Mouse (Mus musculus): ENCODE results near the gene Bax. TPM values are rescaled to one million over a fixed set of nuclear protein-coding genes. Genes with fewer than 3 reads are reported as not detected.

The Bax gene
- polyA plus RNA-seq, 1 experiment from 2014 or later: 185 TPM

DNA sequence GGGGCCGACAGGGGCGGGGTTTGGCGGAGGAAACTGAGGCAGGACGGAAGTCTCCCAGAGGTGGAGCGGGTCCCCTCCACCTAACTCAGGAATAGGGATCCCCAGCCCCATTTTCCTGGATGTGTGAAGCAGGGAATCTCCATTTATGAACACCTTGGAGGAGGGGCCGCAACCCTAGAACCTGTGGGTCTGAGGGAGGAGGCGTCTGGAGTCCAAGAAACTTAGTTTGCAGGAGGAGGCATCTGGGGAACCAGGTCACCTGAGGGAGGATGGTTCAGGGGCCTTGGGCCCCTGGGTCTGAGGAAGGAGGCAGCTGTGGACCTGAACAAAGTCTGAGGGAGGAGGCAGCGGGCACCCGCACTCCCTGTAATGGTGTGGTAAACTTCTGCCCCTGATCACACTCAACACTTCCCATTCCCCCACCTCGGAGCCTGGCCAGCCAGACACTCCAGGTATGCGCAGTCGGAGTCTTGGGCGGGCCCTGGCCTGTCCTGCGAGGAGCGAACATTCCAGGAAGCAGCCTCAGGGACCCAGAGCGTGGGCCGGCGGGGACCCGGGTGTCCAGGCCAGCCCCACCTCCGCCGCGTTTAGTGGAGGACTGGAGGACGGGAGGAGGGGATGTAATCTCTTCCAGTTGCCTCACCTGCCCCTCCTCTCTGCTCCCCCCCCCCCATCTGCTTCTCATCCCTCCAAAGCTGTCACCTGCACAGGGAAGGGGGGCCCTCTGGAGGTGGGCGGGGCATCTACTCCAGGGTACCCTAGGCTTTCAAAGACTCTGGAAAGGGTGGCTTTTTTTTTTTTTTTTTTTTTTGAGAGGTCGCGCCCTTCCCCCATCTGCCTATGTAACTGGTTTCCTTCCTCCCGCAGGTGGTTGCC lies 52.6 kb downstream of the Bax start:
- Histone ChIP-seq H3K27ac (ENCODE audit: low read length) (0 out of 2 replicates have a peak overlapping the region, but pooled peaks have one; percentile 48), H3K27me3 (replicated peaks; ENCODE audit: control insufficient read depth, insufficient read depth, low read length) (peaks cover 73% of the 10 kb centered on the region)
- WGBS: 2% methylated on average over 27 of the region's 27 CpGs

DNA sequence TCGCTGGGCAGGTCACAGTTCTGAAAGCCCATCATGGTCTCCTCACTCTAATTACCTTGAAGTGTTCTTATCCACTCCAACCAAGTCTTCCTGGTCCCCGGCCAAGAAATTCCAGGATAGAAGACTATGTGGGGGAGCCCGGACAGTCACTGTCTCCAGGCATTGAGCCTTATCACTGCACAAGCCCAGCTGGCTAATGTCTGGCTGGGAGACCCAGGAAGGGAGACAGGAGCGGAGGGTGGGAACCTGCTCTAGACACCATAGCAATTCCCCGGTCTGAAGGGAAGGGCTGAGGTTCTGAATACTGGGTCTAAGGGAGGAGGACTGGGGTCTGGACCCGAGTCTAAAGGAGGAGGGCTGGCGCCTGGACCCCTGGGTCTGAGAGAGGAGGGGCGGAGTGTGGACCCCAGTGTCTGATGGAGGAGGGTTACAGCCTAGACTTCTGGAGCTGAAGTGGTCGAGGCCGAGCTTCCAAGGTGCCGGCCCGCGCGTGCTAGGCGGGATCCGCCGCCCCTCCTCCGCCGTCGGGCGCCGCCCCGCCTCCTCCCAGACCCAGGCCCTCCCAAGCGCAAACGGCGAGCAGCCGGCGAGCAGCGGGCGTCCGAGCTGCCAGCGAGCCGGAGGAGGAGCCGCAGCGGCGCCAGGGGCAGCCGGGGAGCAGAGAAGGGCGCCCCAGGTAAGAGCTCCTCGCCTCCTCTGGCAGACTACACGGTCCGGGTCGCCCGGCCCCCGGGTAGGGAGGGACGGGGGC lies 53.4 kb downstream of the Bax start, which contains the start of gene Ntf5:
Gene Ntf5, plus strand, starts transcription at position 583 of the 751 bp plus-strand sequence.
- Histone ChIP-seq H3K4me1 (ENCODE audit: control insufficient read depth, insufficient read depth, low read length) (peaks cover 26% of the 10 kb centered on the region), H3K27ac (ENCODE audit: low read length) (0 out of 2 replicates have a peak within 1 kb of the TSS, but pooled peaks have one; percentile 48), H3K9ac (ENCODE audit: low read depth, low read length) (peak within 1 kb of the TSS; percentile 75), H3K36me3 (ENCODE audit: control insufficient read depth, insufficient read depth, low read length) (no peaks in the 10 kb centered on the region), H3K4me3 (ENCODE audit: low read length) (peak within 1 kb of the TSS; percentile 65), H3K9me3 (ENCODE audit: control insufficient read depth, low read length) (no peaks in the 10 kb centered on the region), H3K4me2 (ENCODE audit: low read depth, low read length) (peak within 1 kb of the TSS; percentile 95), H3K27me3 (replicated peaks; ENCODE audit: control insufficient read depth, insufficient read depth, low read length) (peaks cover 79% of the 10 kb centered on the region)
- WGBS: 3% methylated on average over 41 of the region's 45 CpGs
- peak; percentile 56 for ATAC-seq

More for the DNA sequence above, 52.6 kb downstream of the Bax start:
- peak; percentile 47 for ATAC-seq
- Histone ChIP-seq H3K36me3 (ENCODE audit: control insufficient read depth, insufficient read depth, low read length) (no peaks in the 10 kb centered on the region), H3K4me2 (ENCODE audit: low read depth, low read length) (peak overlapping the region; percentile 95), H3K9ac (ENCODE audit: low read depth, low read length) (peak overlapping the region; percentile 75), H3K4me1 (ENCODE audit: control insufficient read depth, insufficient read depth, low read length) (peaks cover 26% of the 10 kb centered on the region), H3K9me3 (ENCODE audit: control insufficient read depth, low read length) (no peaks in the 10 kb centered on the region), H3K4me3 (ENCODE audit: low read length) (peak overlapping the region; percentile 65)

- no peak overlapping the region for H3K9ac ChIP-seq (ENCODE audit: low read depth, low read length)
- no peak overlapping the region for H3K4me3 ChIP-seq (ENCODE audit: low read length)
- H3K9me3 ChIP-seq (ENCODE audit: control insufficient read depth, low read length): no peaks in the 10 kb centered on the region
- WGBS: 82% methylated on average over 2 of the region's 2 CpGs
- H3K27ac ChIP-seq (ENCODE audit: low read length): no peak overlapping the region
- H3K36me3 ChIP-seq (ENCODE audit: control insufficient read depth, insufficient read depth, low read length): no peaks in the 10 kb centered on the region
- no peak for ATAC-seq
- H3K4me1 ChIP-seq (ENCODE audit: control insufficient read depth, insufficient read depth, low read length): peaks cover 23% of the 10 kb centered on the region
- no peak overlapping the region for H3K4me2 ChIP-seq (ENCODE audit: low read depth, low read length)
- H3K27me3 ChIP-seq (replicated peaks; ENCODE audit: control insufficient read depth, insufficient read depth, low read length): peaks cover 81% of the 10 kb centered on the region
These were observed 54.3 kb downstream of the Bax start for GRCm38 (mm10) chr7:45412421-45412820.

Small RNA genes lying within 50 kb of the gene (microRNA-seq; reads per million reads assigned to microRNA genes)
- not detected for gene Gm22133

Other genes starting within 250 kb of the Bax start
- gene Cd37, start 227.8 kb downstream of the Bax start, polyA plus RNA-seq (2015; fragmentation: Nextera tagmentation; extraction: Ambion mirVana): 4.2 and 5.0 TPM in 2 replicates
- gene Slc6a16, start 225.8 kb downstream of the Bax start, polyA plus RNA-seq (2015; fragmentation: Nextera tagmentation; extraction: Ambion mirVana): not detected in 2 replicates
- gene Slc6a21, start 189.4 kb downstream of the Bax start, polyA plus RNA-seq (2015; fragmentation: Nextera tagmentation; extraction: Ambion mirVana): not detected in 2 replicates
- gene Trpm4, start 133.1 kb downstream of the Bax start, polyA plus RNA-seq (2015; fragmentation: Nextera tagmentation; extraction: Ambion mirVana): 33.4 and 36.3 TPM in 2 replicates
- gene Hrc, start 131.6 kb downstream of the Bax start, polyA plus RNA-seq (2015; fragmentation: Nextera tagmentation; extraction: Ambion mirVana): 0.86 and 1.4 TPM in 2 replicates
- gene Ppfia3, start 99.9 kb downstream of the Bax start, polyA plus RNA-seq (2015; fragmentation: Nextera tagmentation; extraction: Ambion mirVana): 10.3 and 12.0 TPM in 2 replicates
- gene Lin7b, start 96.3 kb downstream of the Bax start, polyA plus RNA-seq (2015; fragmentation: Nextera tagmentation; extraction: Ambion mirVana): 1.2 and 2.7 TPM in 2 replicates
- gene Snrnp70, start 71.2 kb downstream of the Bax start, polyA plus RNA-seq (2015; fragmentation: Nextera tagmentation; extraction: Ambion mirVana): 139 and 150 TPM in 2 replicates
- 0.11 TPM in 1 of 2 replicates, not detected in the other for gene Kcna7, start 61.2 kb downstream of the Bax start, polyA plus RNA-seq (2015; fragmentation: Nextera tagmentation; extraction: Ambion mirVana)
- gene Ntf5, start 53.2 kb downstream of the Bax start, polyA plus RNA-seq (2015; fragmentation: Nextera tagmentation; extraction: Ambion mirVana): 1.4 and 1.8 TPM in 2 replicates
- 0.28 TPM in 1 of 2 replicates, not detected in the other for gene Lhb, start 46.1 kb downstream of the Bax start, polyA plus RNA-seq (2015; fragmentation: Nextera tagmentation; extraction: Ambion mirVana)
- gene Gys1, start 32.1 kb downstream of the Bax start, polyA plus RNA-seq (2015; fragmentation: Nextera tagmentation; extraction: Ambion mirVana): 49.4 and 53.1 TPM in 2 replicates
- 121 and 134 TPM in 2 replicates for gene Ruvbl2, start 28.8 kb downstream of the Bax start, polyA plus RNA-seq (2015; fragmentation: Nextera tagmentation; extraction: Ambion mirVana)
- gene Ftl1, start 7.0 kb downstream of the Bax start, polyA plus RNA-seq (2015; fragmentation: Nextera tagmentation; extraction: Ambion mirVana): 7,117 and 7,555 TPM in 2 replicates
- 0.78 and 0.93 TPM in 2 replicates for gene Tulp2, start 15.0 kb upstream of the Bax start, polyA plus RNA-seq (2015; fragmentation: Nextera tagmentation; extraction: Ambion mirVana)
- gene Gm45808, start 19.9 kb upstream of the Bax start, polyA plus RNA-seq (2015; fragmentation: Nextera tagmentation; extraction: Ambion mirVana): not detected in 2 replicates
- 1.9 and 2.2 TPM in 2 replicates for gene Dhdh, start 21.9 kb upstream of the Bax start, polyA plus RNA-seq (2015; fragmentation: Nextera tagmentation; extraction: Ambion mirVana)
- 251 and 266 TPM in 2 replicates for gene Nucb1, start 43.5 kb upstream of the Bax start, polyA plus RNA-seq (2015; fragmentation: Nextera tagmentation; extraction: Ambion mirVana)
- gene Ppp1r15a, start 59.4 kb upstream of the Bax start, polyA plus RNA-seq (2015; fragmentation: Nextera tagmentation; extraction: Ambion mirVana): 17.3 and 19.1 TPM in 2 replicates
- 1.4 and 1.6 TPM in 2 replicates for gene Plekha4, start 59.4 kb upstream of the Bax start, polyA plus RNA-seq (2015; fragmentation: Nextera tagmentation; extraction: Ambion mirVana)
- 2.9 and 3.3 TPM in 2 replicates for gene Hsd17b14, start 88.0 kb upstream of the Bax start, polyA plus RNA-seq (2015; fragmentation: Nextera tagmentation; extraction: Ambion mirVana)
- 59.9 and 65.4 TPM in 2 replicates for gene Bcat2, start 103.3 kb upstream of the Bax start, polyA plus RNA-seq (2015; fragmentation: Nextera tagmentation; extraction: Ambion mirVana)
- 0.23 TPM in 1 of 2 replicates, not detected in the other for gene Fgf21, start 148.6 kb upstream of the Bax start, polyA plus RNA-seq (2015; fragmentation: Nextera tagmentation; extraction: Ambion mirVana)
- gene Fut1, start 150.4 kb upstream of the Bax start, polyA plus RNA-seq (2015; fragmentation: Nextera tagmentation; extraction: Ambion mirVana): 0.48 and 0.61 TPM in 2 replicates
- gene Izumo1, start 154.9 kb upstream of the Bax start, polyA plus RNA-seq (2015; fragmentation: Nextera tagmentation; extraction: Ambion mirVana): 0.07 and 0.15 TPM in 2 replicates
- gene Rasip1, start 160.6 kb upstream of the Bax start, polyA plus RNA-seq (2015; fragmentation: Nextera tagmentation; extraction: Ambion mirVana): 3.4 and 4.4 TPM in 2 replicates
- 5.0 and 6.3 TPM in 2 replicates for gene Mamstr, start 173.1 kb upstream of the Bax start, polyA plus RNA-seq (2015; fragmentation: Nextera tagmentation; extraction: Ambion mirVana)
- 18.4 and 21.7 TPM in 2 replicates for gene Fut2, start 199.5 kb upstream of the Bax start, polyA plus RNA-seq (2015; fragmentation: Nextera tagmentation; extraction: Ambion mirVana)
- gene Ntn5, start 217.1 kb upstream of the Bax start, polyA plus RNA-seq (2015; fragmentation: Nextera tagmentation; extraction: Ambion mirVana): 0.34 and 0.53 TPM in 2 replicates
- gene Sec1, start 227.5 kb upstream of the Bax start, polyA plus RNA-seq (2015; fragmentation: Nextera tagmentation; extraction: Ambion mirVana): 1.9 and 2.7 TPM in 2 replicates
- 4.1 and 5.3 TPM in 2 replicates for gene Car11, start 232.9 kb upstream of the Bax start, polyA plus RNA-seq (2015; fragmentation: Nextera tagmentation; extraction: Ambion mirVana)
- gene Dbp, start 238.2 kb upstream of the Bax start, polyA plus RNA-seq (2015; fragmentation: Nextera tagmentation; extraction: Ambion mirVana): 2.3 and 3.2 TPM in 2 replicates
- gene Rpl18, start 248.6 kb upstream of the Bax start, polyA plus RNA-seq (2015; fragmentation: Nextera tagmentation; extraction: Ambion mirVana): 1,070 and 1,157 TPM in 2 replicates